8 mouse cellular contexts compared by ENCODE assay signal in the genomic region with DNA sequence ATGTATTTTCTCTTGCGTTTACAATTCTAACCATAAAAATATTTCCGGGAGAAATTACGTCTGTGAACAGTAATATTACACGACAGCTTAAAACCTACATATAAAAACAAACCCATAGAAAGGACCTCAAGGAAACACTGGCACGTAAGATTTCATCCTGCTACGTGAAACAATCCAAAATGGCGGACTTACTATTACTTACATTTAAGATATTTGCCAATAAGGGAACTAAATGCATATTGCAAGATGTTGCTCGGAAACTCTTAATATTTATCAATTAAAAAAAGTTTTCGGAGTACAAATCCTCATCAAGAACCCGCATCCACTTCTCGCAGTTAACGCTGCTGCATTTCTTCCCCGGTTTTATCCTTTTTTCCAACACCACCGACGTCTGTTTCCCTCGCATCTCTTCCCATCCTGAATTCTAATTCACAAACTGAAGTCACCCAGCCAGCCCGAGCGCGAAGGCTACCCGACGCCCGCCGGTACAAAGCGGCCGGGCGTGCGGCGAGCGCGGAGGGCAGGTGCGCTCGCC. TPM values are rescaled to one million over a fixed set of nuclear protein-coding genes. Genes with fewer than 3 reads are reported as not detected.
DNase-seq lines count a peak whose midpoint lies in the region; ATAC-seq and TF ChIP-seq lines count a peak whose summit lies in the region.

No protein-coding gene starts in this region.

- TF ChIP-seq CTCF in heart, postnatal 0 days (IDR thresholded peaks at IDR 0.05; ENCODE audit: low read depth), result peak; percentile 15; the same call in 1 of the 2 replicates
- TF ChIP-seq CTCF in brain, embryonic 14.5 days (IDR thresholded peaks at IDR 0.05; ENCODE audit: borderline replicate concordance, extremely low read depth, insufficient read depth, insufficient read length), result 0 out of 2 replicates have a peak, but pooled peaks have one; percentile 25

- peak overlapping the region; percentile 82 for H3K4me3 ChIP-seq in heart, postnatal 0 days (ENCODE audit: low read depth, low read length)
- peak overlapping the region; percentile 70 for H3K4me3 ChIP-seq in hindbrain, embryonic 13.5 days
- H3K4me3 ChIP-seq in midbrain, embryonic 13.5 days (replicated peaks), result peak overlapping the region; percentile 72

- H3K4me1 ChIP-seq in heart, postnatal 0 days (ENCODE audit: control insufficient read depth, insufficient read depth), result no peaks in the 10 kb centered on the region
- H3K4me1 ChIP-seq in hindbrain, embryonic 13.5 days (replicated peaks), result no peaks in the 10 kb centered on the region
- H3K4me1 ChIP-seq in midbrain, embryonic 13.5 days (replicated peaks), result 0 out of 2 replicates have a peak, but pooled peaks cover 2% of the 10 kb centered on the region

- peaks cover 34% of the 10 kb centered on the region for H3K27me3 ChIP-seq in heart, postnatal 0 days (ENCODE audit: control insufficient read depth, insufficient read depth, low read length)
- no peaks in the 10 kb centered on the region for H3K27me3 ChIP-seq in hindbrain, embryonic 13.5 days
- H3K27me3 ChIP-seq in midbrain, embryonic 13.5 days, result no peaks in the 10 kb centered on the region

- no peak for DNase-seq in heart, postnatal 0 days (ENCODE audit: low spot score)
- no peak for DNase-seq in heart, adult 8-10 months (ENCODE audit: low spot score)
- peak; percentile 76 for DNase-seq in brain, embryonic 14.5 days (ENCODE audit: low read depth)
- no peak for DNase-seq in right cerebral cortex, postnatal 4 days
- DNase-seq in ovary, postnatal 14 days (ENCODE audit: low spot score), result no peak

- H3K4me2 ChIP-seq in heart, postnatal 0 days (ENCODE audit: low read depth, low read length), result peak overlapping the region; percentile 98
- H3K4me2 ChIP-seq in hindbrain, embryonic 13.5 days, result peak overlapping the region; percentile 70
- peak overlapping the region; percentile 78 for H3K4me2 ChIP-seq in midbrain, embryonic 13.5 days (replicated peaks)

- H3K9me3 ChIP-seq in heart, postnatal 0 days (replicated peaks; ENCODE audit: control insufficient read depth, low read length), result no peaks in the 10 kb centered on the region
- H3K9me3 ChIP-seq in hindbrain, embryonic 13.5 days, result no peaks in the 10 kb centered on the region
- no peaks in the 10 kb centered on the region for H3K9me3 ChIP-seq in midbrain, embryonic 13.5 days

- TF ChIP-seq EP300 in heart, postnatal 0 days (IDR thresholded peaks at IDR 0.05; ENCODE audit: low read depth), result no peak

- H3K9ac ChIP-seq in heart, postnatal 0 days (replicated peaks; ENCODE audit: low read depth, low read length), result no peak overlapping the region
- H3K9ac ChIP-seq in hindbrain, embryonic 13.5 days, result peak overlapping the region; percentile 82
- peak overlapping the region; percentile 84 for H3K9ac ChIP-seq in midbrain, embryonic 13.5 days (replicated peaks)

- H3K27ac ChIP-seq in heart, postnatal 0 days (ENCODE audit: low read depth), result no peak overlapping the region
- H3K27ac ChIP-seq in hindbrain, embryonic 13.5 days, result peak overlapping the region; percentile 97
- H3K27ac ChIP-seq in midbrain, embryonic 13.5 days, result peak overlapping the region; percentile 97

- no peak for TF ChIP-seq POLR2A in brain, embryonic 14.5 days (IDR thresholded peaks at IDR 0.05; ENCODE audit: borderline replicate concordance, extremely low read depth, insufficient read depth, insufficient read length, poor library complexity, severe bottlenecking)

- 3% methylated on average over 32 of the region's 32 CpGs for WGBS in heart, postnatal 0 days
- under 1% methylated on average over 32 of the region's 32 CpGs for WGBS in hindbrain, embryonic 13.5 days
- WGBS in midbrain, embryonic 13.5 days, result 1% methylated on average over 32 of the region's 32 CpGs

- ATAC-seq in heart, postnatal 0 days (ENCODE audit: insufficient read depth, low read depth), result peak; percentile 51
- no peak for ATAC-seq in hindbrain, embryonic 13.5 days (ENCODE audit: low FRiP score)
- no peak for ATAC-seq in midbrain, embryonic 13.5 days
- no peak for ATAC-seq in megakaryocyte-erythroid progenitor cell, adult 5-6 weeks (replicated peaks; ENCODE audit: low FRiP score, low TSS enrichment, poor library complexity, severe bottlenecking)

- no peaks in the 10 kb centered on the region for H3K36me3 ChIP-seq in heart, postnatal 0 days (replicated peaks; ENCODE audit: control insufficient read depth, insufficient read depth, low read length)
- H3K36me3 ChIP-seq in hindbrain, embryonic 13.5 days, result no peaks in the 10 kb centered on the region
- H3K36me3 ChIP-seq in midbrain, embryonic 13.5 days, result no peaks in the 10 kb centered on the region

RNA-seq across cellular contexts. Expression of a gene that starts 0.9 kb away (rescaled TPM):
- 0.23 and 0.85 TPM in 2 replicates for total RNA-seq in heart, postnatal 0 days (2014; rRNA removed; ENCODE audit: low replicate concordance)
- polyA plus RNA-seq in heart, postnatal 0 days (2015; fragmentation: Nextera tagmentation; extraction: Ambion mirVana), result 1.2 and 1.3 TPM in 2 replicates
- total RNA-seq in heart, adult 8-10 months (2022), result under 1 TPM; 0.17 to 0.31 (median 0.26) TPM
- polyA plus RNA-seq in brain, embryonic 14.5 days (2012; rRNA removed), result 13.4 and 15.1 TPM in 2 replicates
- polyA plus RNA-seq in hindbrain, embryonic 13.5 days (2015; fragmentation: Nextera tagmentation; extraction: Ambion mirVana), result 10.0 and 10.5 TPM in 2 replicates
- 10.3 and 13.2 TPM in 2 replicates for polyA plus RNA-seq in midbrain, embryonic 13.5 days (2015; fragmentation: Nextera tagmentation; extraction: Ambion mirVana)
- total RNA-seq in megakaryocyte-erythroid progenitor cell, adult 5-6 weeks (2014; fragmentation: Nextera tagmentation), result 0.27 TPM in 1 of 2 replicates, not detected in the other
- not detected in 2 replicates for total RNA-seq in megakaryocyte-erythroid progenitor cell, adult 5-6 weeks (2017)
